Mouse (Mus musculus): ENCODE results near the gene Coq8a. TPM values are rescaled to one million over a fixed set of nuclear protein-coding genes. Genes with fewer than 3 reads are reported as not detected.

Gene Coq8a
- polyA plus RNA-seq (2012; rRNA removed), result 36.0 and 47.8 TPM in 2 replicates

GRCm38 (mm10) chr1:180198959-180199714, at the start of gene Coq8a:
Gene Coq8a (minus strand): TSS chr1:180199602.

Other genes with a start within 250 kb of the Coq8a start
- 21.1 and 23.8 TPM in 2 replicates for gene Cdc42bpa, start 239.1 kb downstream of the Coq8a start, polyA plus RNA-seq (2012; rRNA removed)
- 147 and 148 TPM in 2 replicates for gene Psen2, start 63.8 kb upstream of the Coq8a start, polyA plus RNA-seq (2012; rRNA removed)
- 31.0 and 32.4 TPM in 2 replicates for gene Itpkb, start 130.9 kb upstream of the Coq8a start, polyA plus RNA-seq (2012; rRNA removed)